Mouse (Mus musculus) ovary, adult 2 months (tissue): ENCODE measurements around the gene Rpa3. TPM values are rescaled to one million over a fixed set of nuclear protein-coding genes. Genes with fewer than 3 reads are reported as not detected.

Experiments
- polyA plus RNA-seq: library from polyadenylated mRNA; depleted of rRNA; stranded (reverse); fragments of >200 nt; gene quantifications from 2 replicates; pipeline ENCODE4 v1.2.3, GENCODE M21; 2012; rRNA removed

The Rpa3 gene
- 0.46 and 0.66 TPM in 2 replicates for polyA plus RNA-seq

DNA sequence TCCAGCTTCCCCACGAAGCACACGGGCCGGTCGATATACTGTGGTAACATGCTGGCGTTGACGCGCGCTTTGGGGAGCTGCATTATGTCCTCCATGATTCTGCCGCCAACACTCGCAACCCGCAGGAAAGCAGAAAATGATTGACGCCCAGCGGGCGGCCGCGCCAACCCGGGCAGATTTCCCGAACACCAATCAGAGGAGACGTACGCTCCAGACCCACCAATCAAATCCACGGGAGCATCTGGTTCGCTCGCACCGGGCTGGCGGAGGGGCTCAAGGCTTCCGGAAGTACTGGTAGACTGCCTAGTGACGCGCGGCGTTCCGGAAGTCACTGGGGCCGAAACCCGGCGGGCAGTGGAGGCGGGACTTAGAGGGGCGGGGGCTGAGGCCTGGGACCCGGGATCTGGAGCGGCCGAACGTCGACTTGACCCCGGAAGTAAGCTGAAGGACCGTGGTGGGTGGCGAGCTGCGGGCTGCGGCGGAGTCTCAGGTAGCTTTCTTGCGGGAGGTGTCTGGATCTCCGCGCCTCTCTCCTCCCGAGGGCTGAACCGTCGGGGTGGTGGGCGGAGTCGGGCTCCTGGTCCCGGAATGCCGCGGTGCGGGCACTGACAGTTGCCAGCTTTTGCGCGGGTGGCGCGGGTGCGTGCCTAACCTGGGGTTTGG lies at the start of gene Rpa3, which contains the start of the genes Umad1 and Gm45062:
Gene Rpa3 (minus strand): TSS at position 170 of the 663 bp plus-strand sequence.
Gene Umad1 (plus strand): TSS at position 285 of the 663 bp plus-strand sequence.
Gene Gm45062 (plus strand): TSS at position 447 of the 663 bp plus-strand sequence.

DNA sequence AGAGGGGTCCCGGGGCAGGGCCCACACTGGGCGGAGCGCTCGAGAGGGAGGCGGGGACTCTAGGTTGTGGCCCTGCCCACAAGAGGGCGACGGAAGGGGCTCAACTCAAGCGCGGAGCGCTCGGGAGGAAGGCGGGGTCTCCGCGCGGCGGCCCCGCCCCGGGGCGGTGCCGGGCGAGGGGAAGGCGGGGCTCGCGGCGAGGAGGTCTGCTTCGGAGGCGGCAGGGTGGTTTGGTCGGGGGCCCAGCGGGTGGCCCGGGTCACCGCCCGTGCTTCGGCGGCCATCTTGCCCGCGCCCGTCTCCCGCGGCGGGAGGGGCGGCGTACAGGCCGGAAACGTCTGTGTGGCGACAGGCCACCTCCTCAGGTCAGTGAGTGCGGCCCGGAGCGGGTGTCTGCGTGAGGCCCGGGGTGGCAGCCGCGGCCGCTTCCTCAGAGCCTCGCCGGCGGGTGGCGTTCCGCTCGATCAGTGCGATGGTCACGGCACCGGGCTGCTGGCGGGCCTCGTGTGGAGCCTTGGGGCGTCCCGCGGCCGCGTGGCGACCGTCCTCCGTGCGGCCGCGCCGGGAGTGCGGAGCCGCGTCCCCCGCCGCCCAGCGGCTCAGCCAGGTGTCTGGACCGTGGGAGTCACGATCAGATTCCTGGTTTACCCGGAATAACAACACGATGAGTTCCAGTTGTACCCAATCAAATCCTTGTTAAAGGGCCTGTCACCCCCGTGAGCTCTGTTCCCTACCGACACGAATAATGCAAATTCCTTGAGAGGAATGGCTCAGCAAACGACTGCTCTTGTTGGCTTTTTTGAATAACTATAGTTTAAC lies 49.7 kb downstream of the Rpa3 start, which contains the start of gene Mios:
Gene Mios (plus strand): TSS at position 176 of the 819 bp plus-strand sequence.

Other genes starting within 250 kb of the Rpa3 start
- gene Col28a1, start 66.6 kb downstream of the Rpa3 start, polyA plus RNA-seq, result 0.07 and 0.13 TPM in 2 replicates
- 2.3 and 2.5 TPM in 2 replicates for gene Mios, start 50.0 kb downstream of the Rpa3 start, polyA plus RNA-seq
- gene Umad1, start 115 bp upstream of the Rpa3 start, polyA plus RNA-seq, result 6.8 and 6.9 TPM in 2 replicates
- gene Gm45062, start 277 bp upstream of the Rpa3 start, polyA plus RNA-seq, result not detected in 2 replicates